Mouse (Mus musculus) MN1 (cell line): ENCODE measurements around the gene Cd81.

Source experiments
- DNase-seq: peaks from one replicate; pipeline ENCODE4 v3.0.0-alpha.2; 2016; ENCODE audit warnings: low spot score

Gene Cd81

GRCm38 (mm10) chr7:143052626-143053007 lies at the start of gene Cd81:
Gene Cd81 (plus strand): TSS chr7:143052739.
- DNase-seq: peak; percentile 46

GRCm38 (mm10) chr7:143004727-143005343 lies 47.7 kb upstream of the Cd81 start, which contains the start of gene Tspan32:
Gene Tspan32 (plus strand): TSS chr7:143005046.
- no peak for DNase-seq

- DNase-seq: no peak
These were observed 47.0 kb upstream of the Cd81 start for GRCm38 (mm10) chr7:143005344-143006096.

GRCm38 (mm10) chr7:143006097-143006755 lies 46.3 kb upstream of the Cd81 start:
- no peak for DNase-seq

- no peak for DNase-seq
These were observed 45.6 kb upstream of the Cd81 start for GRCm38 (mm10) chr7:143006756-143007598.

GRCm38 (mm10) chr7:143007599-143008369 lies 44.8 kb upstream of the Cd81 start:
- peak; percentile 94 for DNase-seq

- peak; percentile 73 for DNase-seq
These were observed 44.1 kb upstream of the Cd81 start for GRCm38 (mm10) chr7:143008370-143008926.

GRCm38 (mm10) chr7:143008996-143009665 lies 43.4 kb upstream of the Cd81 start:
- DNase-seq: peak; percentile 52

GRCm38 (mm10) chr7:143009996-143010395 lies 42.5 kb upstream of the Cd81 start:
- no peak for DNase-seq

GRCm38 (mm10) chr7:143011226-143011625 lies 41.3 kb upstream of the Cd81 start:
- no peak for DNase-seq

GRCm38 (mm10) chr7:143012230-143012875 lies 40.2 kb upstream of the Cd81 start:
- peak; percentile 67 for DNase-seq

- DNase-seq: peak; percentile 87
These were observed 38.9 kb upstream of the Cd81 start for GRCm38 (mm10) chr7:143013420-143014178.

GRCm38 (mm10) chr7:143014862-143015659 lies 37.5 kb upstream of the Cd81 start:
- peak; percentile 24 for DNase-seq

GRCm38 (mm10) chr7:143015755-143016423 lies 36.6 kb upstream of the Cd81 start:
- peak; percentile 75 for DNase-seq

GRCm38 (mm10) chr7:143016424-143017142 lies 36.0 kb upstream of the Cd81 start:
- DNase-seq: no peak

GRCm38 (mm10) chr7:143017181-143017580 lies 35.4 kb upstream of the Cd81 start:
- DNase-seq: no peak

- DNase-seq: no peak
These were observed 32.5 kb upstream of the Cd81 start for GRCm38 (mm10) chr7:143020040-143020439.
